Mouse (Mus musculus): ENCODE results near the gene Kcnj12.

Kcnj12 gene

GRCm38 (mm10) chr11:61109707-61110106, 87.3 kb downstream of the Kcnj12 start:
- DNase-seq (ENCODE audit: extremely low spot score), result no peak

- no peak for DNase-seq (ENCODE audit: extremely low spot score)
Measured at GRCm38 (mm10) chr11:61110113-61110512, 87.7 kb downstream of the Kcnj12 start.

- no peak for DNase-seq (ENCODE audit: extremely low spot score)
Measured at GRCm38 (mm10) chr11:61110928-61111327, 88.6 kb downstream of the Kcnj12 start.

- DNase-seq (ENCODE audit: extremely low spot score), result no peak
Measured at GRCm38 (mm10) chr11:61111472-61111871, 89.1 kb downstream of the Kcnj12 start.

- no peak for DNase-seq (ENCODE audit: extremely low spot score)
Measured at GRCm38 (mm10) chr11:61112323-61112995, 90.1 kb downstream of the Kcnj12 start.

GRCm38 (mm10) chr11:61116226-61116625, 93.9 kb downstream of the Kcnj12 start:
- DNase-seq (ENCODE audit: extremely low spot score), result no peak

GRCm38 (mm10) chr11:61119996-61120583, 97.7 kb downstream of the Kcnj12 start:
- no peak for DNase-seq (ENCODE audit: extremely low spot score)
